Mouse (Mus musculus) kidney, embryonic 14.5 days (tissue): ENCODE results near the gene Hs3st1. TPM values are rescaled to one million over a fixed set of nuclear protein-coding genes. Genes with fewer than 3 reads are reported as not detected.
A peak's percentile ranks its signal among the peaks of the same experiment; 100 is the strongest.
"Not testable (repeated sequence)": the region's sequence is repeated elsewhere in the genome, so short reads cannot be mapped to it uniquely, and the experiment has no call there.

Experiments used
- ATAC-seq: fragments of 200-750 bp; cut with Nextera tagmentation; 2 replicates; pipeline ENCODE4 v1.8.0; 2017; ENCODE audit warnings: moderate number of reproducible peaks, mild to moderate bottlenecking, moderate TSS enrichment, moderate library complexity; ENCODE audit not compliant: low FRiP score, low TSS enrichment
- H3K27ac ChIP-seq: fragments of 300-500 bp; sonication (generic); 2 replicates; pipeline ENCODE4 v1.5.1; 2014; ENCODE audit warnings: low read depth, mild to moderate bottlenecking, low read length, moderate library complexity, mixed read lengths
- H3K27me3 ChIP-seq: fragments of 300-500 bp; sonication (generic); 2 replicates; pipeline ENCODE4 v1.6.1; 2014; ENCODE audit warnings: mild to moderate bottlenecking, low read length; ENCODE audit not compliant: control insufficient read depth, insufficient read depth
- H3K36me3 ChIP-seq: fragments of 300-500 bp; sonication (generic); 2 replicates; pipeline ENCODE4 v1.6.1; 2014; ENCODE audit warnings: low read length, mixed read lengths; ENCODE audit not compliant: control insufficient read depth, insufficient read depth
- H3K4me1 ChIP-seq: fragments of 300-500 bp; sonication (generic); 2 replicates; pipeline ENCODE4 v1.6.1; 2014; ENCODE audit warnings: low read length, mixed read lengths; ENCODE audit not compliant: control insufficient read depth, insufficient read depth
- H3K4me2 ChIP-seq: fragments of 300-500 bp; sonication (generic); replicated peaks from 2 replicates; pipeline ENCODE4 v1.6.1; 2014; ENCODE audit warnings: low read depth, mild to moderate bottlenecking, low read length
- H3K4me3 ChIP-seq: fragments of 300-500 bp; sonication (generic); 2 replicates; pipeline ENCODE4 v1.5.1; 2014; ENCODE audit warnings: mild to moderate bottlenecking, low read length
- H3K9ac ChIP-seq: fragments of 300-500 bp; sonication (generic); 2 replicates; pipeline ENCODE4 v1.6.1; 2014; ENCODE audit warnings: low read depth, mild to moderate bottlenecking, low read length, moderate library complexity
- H3K9me3 ChIP-seq: fragments of 300-500 bp; sonication (generic); 2 replicates; pipeline ENCODE4 v1.6.1; 2016; ENCODE audit warnings: low read length; ENCODE audit not compliant: control insufficient read depth
- WGBS: fragments of 180-500 bp; shearing (Covaris S2); extraction: QIAGEN DNeasy Blood & Tissue Kit; methylation state at CpG from one replicate; pipeline ENCODE4 v1.1.7; 2014; 5-methylcytosine and 5-hydroxymethylcytosine counted together
- polyA plus RNA-seq: library from polyadenylated mRNA; unstranded; fragments of >200 nt; fragmentation: Nextera tagmentation; extraction: Ambion mirVana; gene quantifications from 2 replicates; pipeline ENCODE4 v1.2.1, GENCODE M21; 2014

The Hs3st1 gene
- 4.0 and 5.0 TPM in 2 replicates for polyA plus RNA-seq

- H3K36me3 ChIP-seq, ATAC-seq, H3K4me2 ChIP-seq, H3K4me1 ChIP-seq, H3K9ac ChIP-seq, H3K9me3 ChIP-seq, H3K27me3 ChIP-seq, H3K4me3 ChIP-seq, H3K27ac ChIP-seq: not testable (repeated sequence)
- WGBS: 90% methylated on average over 15 of the region's 15 CpGs
Observed at GRCm38 (mm10) chr5:39755375-39755774, at the start of gene Hs3st1. Hs3st1 (minus strand) TSS chr5:39755475.

GRCm38 (mm10) chr5:39804663-39805062, 49.4 kb upstream of the Hs3st1 start:
- H3K36me3 ChIP-seq: no peaks in the 10 kb centered on the region
- ATAC-seq: no peak
- H3K27ac ChIP-seq: no peak overlapping the region
- H3K4me2 ChIP-seq: no peak overlapping the region
- no peaks in the 10 kb centered on the region for H3K27me3 ChIP-seq
- no peaks in the 10 kb centered on the region for H3K9me3 ChIP-seq
- H3K4me3 ChIP-seq: no peak overlapping the region
- H3K4me1 ChIP-seq: no peaks in the 10 kb centered on the region
- H3K9ac ChIP-seq: no peak overlapping the region
- 87% methylated on average over 5 of the region's 5 CpGs for WGBS

- Histone ChIP-seq H3K4me2 (no peak overlapping the region), H3K36me3 (no peaks in the 10 kb centered on the region), H3K27ac (no peak overlapping the region), H3K4me3 (no peak overlapping the region), H3K4me1 (no peaks in the 10 kb centered on the region), H3K9me3 (no peaks in the 10 kb centered on the region), H3K27me3 (no peaks in the 10 kb centered on the region), H3K9ac (no peak overlapping the region)
- ATAC-seq: 0 out of 2 replicates have a peak, but pooled peaks have one; percentile 52
- WGBS: 44% methylated on average over 3 of the region's 3 CpGs
Observed at GRCm38 (mm10) chr5:39803941-39804340, 48.7 kb upstream of the Hs3st1 start.

- Histone ChIP-seq H3K4me3 (no peak overlapping the region), H3K9me3 (no peaks in the 10 kb centered on the region), H3K27me3 (no peaks in the 10 kb centered on the region), H3K4me1 (no peaks in the 10 kb centered on the region), H3K36me3 (no peaks in the 10 kb centered on the region), H3K9ac (no peak overlapping the region), H3K27ac (no peak overlapping the region), H3K4me2 (no peak overlapping the region)
- 62% methylated on average over 3 of the region's 3 CpGs for WGBS
- ATAC-seq: no peak
Observed at GRCm38 (mm10) chr5:39803457-39803856, 48.2 kb upstream of the Hs3st1 start.

- no peak overlapping the region for H3K4me2 ChIP-seq
- H3K27ac ChIP-seq: no peak overlapping the region
- H3K9me3 ChIP-seq: no peaks in the 10 kb centered on the region
- ATAC-seq: no peak
- H3K9ac ChIP-seq: no peak overlapping the region
- H3K4me1 ChIP-seq: no peaks in the 10 kb centered on the region
- 80% methylated on average over 3 of the region's 3 CpGs for WGBS
- H3K4me3 ChIP-seq: no peak overlapping the region
- H3K27me3 ChIP-seq: no peaks in the 10 kb centered on the region
- H3K36me3 ChIP-seq: no peaks in the 10 kb centered on the region
Observed at GRCm38 (mm10) chr5:39802110-39802509, 46.8 kb upstream of the Hs3st1 start.

- Histone ChIP-seq H3K9me3 (no peaks in the 10 kb centered on the region), H3K27me3 (no peaks in the 10 kb centered on the region), H3K27ac (no peak overlapping the region), H3K9ac (no peak overlapping the region), H3K36me3 (no peaks in the 10 kb centered on the region), H3K4me3 (no peak overlapping the region), H3K4me1 (no peaks in the 10 kb centered on the region), H3K4me2 (no peak overlapping the region)
- WGBS: 63% methylated on average over 7 of the region's 7 CpGs
- ATAC-seq: no peak
Observed at GRCm38 (mm10) chr5:39777094-39777710, 21.9 kb upstream of the Hs3st1 start.

- Histone ChIP-seq H3K27me3 (no peaks in the 10 kb centered on the region), H3K9me3 (no peaks in the 10 kb centered on the region), H3K4me2 (no peak overlapping the region), H3K9ac (no peak overlapping the region), H3K4me3 (no peak overlapping the region), H3K4me1 (no peaks in the 10 kb centered on the region), H3K27ac (no peak overlapping the region), H3K36me3 (no peaks in the 10 kb centered on the region)
- ATAC-seq: no peak
- WGBS: 64% methylated on average over 5 of the region's 5 CpGs
Observed at GRCm38 (mm10) chr5:39771680-39772348, 16.5 kb upstream of the Hs3st1 start.

GRCm38 (mm10) chr5:39761682-39762456, 6.6 kb upstream of the Hs3st1 start:
- no peaks in the 10 kb centered on the region for H3K36me3 ChIP-seq
- WGBS: 70% methylated on average over 8 of the region's 8 CpGs
- ATAC-seq: no peak
- no peak overlapping the region for H3K4me2 ChIP-seq
- H3K27ac ChIP-seq: no peak overlapping the region
- no peaks in the 10 kb centered on the region for H3K4me1 ChIP-seq
- no peak overlapping the region for H3K9ac ChIP-seq
- H3K27me3 ChIP-seq: no peaks in the 10 kb centered on the region
- no peaks in the 10 kb centered on the region for H3K9me3 ChIP-seq
- no peak overlapping the region for H3K4me3 ChIP-seq
